Mouse (Mus musculus) midbrain, embryonic 13.5 days (tissue): Measurements from ENCODE around the gene Rassf1. TPM values are rescaled to one million over a fixed set of nuclear protein-coding genes. Genes with fewer than 3 reads are reported as not detected.
A peak's percentile ranks its signal among the peaks of the same experiment; 100 is the strongest.

Source experiments
- ATAC-seq: fragments of 200-750 bp; cut with Nextera tagmentation; 2 replicates; pipeline ENCODE4 v1.8.0; 2017; ENCODE audit warnings: mild to moderate bottlenecking, moderate TSS enrichment, moderate library complexity
- H3K27ac ChIP-seq: fragments of 300-500 bp; sonication (generic); 2 replicates; pipeline ENCODE4 v1.5.1; 2015; ENCODE audit warnings: inconsistent platforms, mild to moderate bottlenecking, moderate library complexity
- H3K27me3 ChIP-seq: fragments of 300-500 bp; sonication (generic); 2 replicates; pipeline ENCODE4 v1.6.1; 2015; ENCODE audit warnings: mild to moderate bottlenecking, inconsistent platforms
- H3K36me3 ChIP-seq: fragments of 300-500 bp; sonication (generic); 2 replicates; pipeline ENCODE4 v1.6.1; 2015; ENCODE audit warnings: mild to moderate bottlenecking, inconsistent platforms
- H3K4me1 ChIP-seq: fragments of 300-500 bp; sonication (generic); replicated peaks from 2 replicates; pipeline ENCODE4 v1.6.1; 2015; ENCODE audit warnings: inconsistent platforms
- H3K4me2 ChIP-seq: fragments of 300-500 bp; sonication (generic); replicated peaks from 2 replicates; pipeline ENCODE4 v1.6.1; 2015; ENCODE audit warnings: moderate library complexity, mild to moderate bottlenecking, inconsistent platforms
- H3K4me3 ChIP-seq: fragments of 300-500 bp; sonication (generic); replicated peaks from 2 replicates; pipeline ENCODE4 v1.5.1; 2015; ENCODE audit warnings: mild to moderate bottlenecking, inconsistent platforms
- H3K9ac ChIP-seq: fragments of 300-500 bp; sonication (generic); replicated peaks from 2 replicates; pipeline ENCODE4 v1.6.1; 2015; ENCODE audit warnings: mild to moderate bottlenecking, inconsistent platforms
- H3K9me3 ChIP-seq: fragments of 300-500 bp; sonication (generic); 2 replicates; pipeline ENCODE4 v1.6.1; 2016; ENCODE audit warnings: mild to moderate bottlenecking, inconsistent platforms
- WGBS: fragments of 180-500 bp; shearing (Covaris S2); methylation state at CpG from one replicate; pipeline ENCODE4 v1.1.7; 2015; 5-methylcytosine and 5-hydroxymethylcytosine counted together
- polyA plus RNA-seq: library from polyadenylated mRNA; unstranded; fragments of >200 nt; fragmentation: Nextera tagmentation; extraction: Ambion mirVana; gene quantifications from 2 replicates; pipeline ENCODE4 v1.2.1, GENCODE M21; 2015

The Rassf1 gene
- polyA plus RNA-seq, 1 experiment from 2014 or later, result 39.5 TPM

DNA sequence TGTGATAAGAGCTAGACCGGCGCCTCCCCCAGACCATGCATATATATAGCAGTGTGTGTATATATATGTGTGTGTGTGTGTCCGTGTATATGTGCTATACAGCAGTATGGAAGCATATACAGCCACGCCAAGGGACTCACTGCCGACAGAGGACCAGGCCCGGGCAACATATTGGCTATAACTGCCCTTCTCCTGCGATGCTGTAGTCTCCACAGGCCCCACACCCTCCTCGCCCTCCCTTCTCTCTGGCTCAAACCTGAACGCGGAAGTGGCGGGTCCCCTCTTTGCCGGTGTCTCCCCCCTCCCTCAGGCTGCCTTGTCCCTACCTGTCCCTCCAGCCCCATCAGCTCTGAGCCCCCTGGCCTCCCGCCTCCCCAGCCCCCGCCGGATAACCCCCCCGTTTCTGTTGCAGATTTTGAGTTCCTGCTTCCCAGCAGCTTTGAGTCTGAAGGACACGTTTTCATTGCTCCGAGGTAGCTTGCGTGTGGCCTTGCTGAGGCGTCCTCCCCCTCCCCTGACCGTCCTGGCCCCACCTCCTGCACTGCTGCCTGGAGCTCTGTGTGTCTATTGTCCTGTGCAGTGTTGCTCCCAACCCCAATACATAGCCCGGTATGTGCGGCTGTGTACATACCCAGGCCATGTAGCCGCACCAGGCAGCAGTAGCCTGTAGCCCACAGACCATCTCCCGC is 29.5 kb upstream of the Rassf1 start:
- peak overlapping the region; percentile 68 for H3K27ac ChIP-seq

DNA sequence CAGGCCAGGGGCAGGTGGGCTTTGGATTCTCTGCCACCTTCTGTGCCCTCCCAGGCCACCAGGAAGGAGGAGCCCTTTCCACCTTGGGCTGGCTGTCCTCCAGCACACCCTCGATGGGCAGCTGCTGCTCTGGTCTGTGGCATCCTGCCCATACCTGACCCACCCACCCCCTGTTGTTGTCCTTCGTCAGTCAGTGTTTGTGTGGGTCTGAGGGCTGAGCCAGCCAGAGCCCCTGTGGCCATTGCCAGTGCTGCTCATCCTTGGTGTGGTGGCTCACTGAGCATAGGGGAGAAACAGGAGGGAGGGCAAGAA is 29.0 kb upstream of the Rassf1 start:
- Histone ChIP-seq H3K4me2 (peak overlapping the region; percentile 28), H3K27me3 (peaks cover 32% of the 10 kb centered on the region), H3K27ac (peak overlapping the region; percentile 68), H3K9ac (peak overlapping the region; percentile 55), H3K4me1 (peaks cover 41% of the 10 kb centered on the region), H3K36me3 (peaks cover 25% of the 10 kb centered on the region), H3K4me3 (no peak overlapping the region), H3K9me3 (no peaks in the 10 kb centered on the region)
- ATAC-seq, result peak; percentile 31
- 39% methylated on average over 2 of the region's 2 CpGs for WGBS

More for the DNA sequence above, 29.5 kb upstream of the Rassf1 start:
- peak overlapping the region; percentile 55 for H3K9ac ChIP-seq
- ATAC-seq, result peak; percentile 62
- H3K27me3 ChIP-seq, result peaks cover 27% of the 10 kb centered on the region
- H3K4me1 ChIP-seq, result peaks cover 37% of the 10 kb centered on the region
- peak overlapping the region; percentile 28 for H3K4me2 ChIP-seq
- no peak overlapping the region for H3K4me3 ChIP-seq
- 19% methylated on average over 23 of the region's 25 CpGs for WGBS
- H3K36me3 ChIP-seq, result peaks cover 30% of the 10 kb centered on the region
- H3K9me3 ChIP-seq, result no peaks in the 10 kb centered on the region

- 4% methylated on average over 41 of the region's 44 CpGs for WGBS
- no peak overlapping the region for H3K27ac ChIP-seq
- peak overlapping the region; percentile 44; the same call in 1 of the 2 replicates for H3K9ac ChIP-seq
- H3K4me1 ChIP-seq, result peaks cover 26% of the 10 kb centered on the region
- H3K36me3 ChIP-seq, result peaks cover 14% of the 10 kb centered on the region
- H3K4me2 ChIP-seq, result peak overlapping the region; percentile 49
- H3K4me3 ChIP-seq, result peak overlapping the region; percentile 30
- no peaks in the 10 kb centered on the region for H3K9me3 ChIP-seq
- H3K27me3 ChIP-seq, result peaks cover 40% of the 10 kb centered on the region
- ATAC-seq, result peak; percentile 46
Observed at GRCm38 (mm10) chr9:107526198-107527026, 24.9 kb upstream of the Rassf1 start.

- peak within 1 kb of the TSS; percentile 89 for H3K4me3 ChIP-seq
- H3K4me2 ChIP-seq, result peak within 1 kb of the TSS; percentile 100
- H3K36me3 ChIP-seq, result peaks cover 16% of the 10 kb centered on the region
- peak within 1 kb of the TSS; percentile 71; the same call in 1 of the 2 replicates for H3K27ac ChIP-seq
- WGBS, result under 1% methylated on average over 48 of the region's 48 CpGs
- no peaks in the 10 kb centered on the region for H3K9me3 ChIP-seq
- no peaks in the 10 kb centered on the region; the same call in 1 of the 2 replicates for H3K27me3 ChIP-seq
- peak within 1 kb of the TSS; percentile 96 for H3K9ac ChIP-seq
- peak; percentile 99 for ATAC-seq
- H3K4me1 ChIP-seq, result peaks cover 37% of the 10 kb centered on the region
Observed at GRCm38 (mm10) chr9:107533791-107534407, 17.5 kb upstream of the Rassf1 start, which contains the start of gene Tmem115. TSS of gene Tmem115 (plus strand) at chr9:107533945.

- Histone ChIP-seq H3K4me1 (peaks cover 37% of the 10 kb centered on the region), H3K9me3 (no peaks in the 10 kb centered on the region), H3K4me2 (peak overlapping the region; percentile 100), H3K9ac (peak overlapping the region; percentile 96), H3K4me3 (peak overlapping the region; percentile 89), H3K27ac (peak overlapping the region; percentile 71; the same call in 1 of the 2 replicates), H3K36me3 (peaks cover 23% of the 10 kb centered on the region), H3K27me3 (no peaks in the 10 kb centered on the region; the same call in 1 of the 2 replicates)
- no peak for ATAC-seq
- under 1% methylated on average over 40 of the region's 40 CpGs for WGBS
Observed at GRCm38 (mm10) chr9:107534408-107535202, 16.8 kb upstream of the Rassf1 start.

DNA sequence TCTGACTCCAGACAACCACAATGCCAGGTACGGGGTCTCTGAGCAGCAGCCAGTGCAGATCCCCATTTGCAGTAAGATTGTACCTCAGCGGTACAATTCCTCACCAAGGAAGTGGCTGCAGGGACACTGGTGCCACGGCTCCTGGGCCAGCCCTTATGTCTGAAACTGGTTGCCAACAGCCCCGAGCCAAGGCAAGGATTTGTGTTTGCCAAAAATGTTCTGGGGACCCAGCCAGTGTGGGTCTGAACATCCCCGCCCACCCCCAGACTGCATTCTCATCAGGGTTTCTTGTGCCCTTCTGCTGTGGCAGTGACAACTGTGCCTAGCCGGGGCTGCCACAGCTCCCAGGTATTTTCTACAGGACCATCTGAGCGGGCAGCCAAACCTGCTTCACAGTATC is 13.1 kb upstream of the Rassf1 start:
- no peaks in the 10 kb centered on the region for H3K27me3 ChIP-seq
- 95% methylated on average over 7 of the region's 7 CpGs for WGBS
- H3K27ac ChIP-seq, result no peak overlapping the region
- H3K9me3 ChIP-seq, result no peaks in the 10 kb centered on the region
- H3K4me3 ChIP-seq, result no peak overlapping the region
- H3K4me2 ChIP-seq, result no peak overlapping the region
- peaks cover 32% of the 10 kb centered on the region for H3K36me3 ChIP-seq
- H3K4me1 ChIP-seq, result peaks cover 60% of the 10 kb centered on the region
- no peak for ATAC-seq
- H3K9ac ChIP-seq, result no peak overlapping the region

- H3K9me3 ChIP-seq, result no peaks in the 10 kb centered on the region
- H3K4me1 ChIP-seq, result peaks cover 60% of the 10 kb centered on the region
- no peak for ATAC-seq
- no peak overlapping the region for H3K4me2 ChIP-seq
- H3K27ac ChIP-seq, result no peak overlapping the region
- H3K9ac ChIP-seq, result no peak overlapping the region
- H3K36me3 ChIP-seq, result peaks cover 36% of the 10 kb centered on the region
- no peaks in the 10 kb centered on the region for H3K27me3 ChIP-seq
- WGBS, result 96% methylated on average over 3 of the region's 3 CpGs
- H3K4me3 ChIP-seq, result no peak overlapping the region
Observed at GRCm38 (mm10) chr9:107538711-107539110, 12.6 kb upstream of the Rassf1 start.

GRCm38 (mm10) chr9:107539940-107540339 is 11.4 kb upstream of the Rassf1 start:
- 95% methylated on average over 8 of the region's 8 CpGs for WGBS
- H3K36me3 ChIP-seq, result peaks cover 49% of the 10 kb centered on the region

DNA sequence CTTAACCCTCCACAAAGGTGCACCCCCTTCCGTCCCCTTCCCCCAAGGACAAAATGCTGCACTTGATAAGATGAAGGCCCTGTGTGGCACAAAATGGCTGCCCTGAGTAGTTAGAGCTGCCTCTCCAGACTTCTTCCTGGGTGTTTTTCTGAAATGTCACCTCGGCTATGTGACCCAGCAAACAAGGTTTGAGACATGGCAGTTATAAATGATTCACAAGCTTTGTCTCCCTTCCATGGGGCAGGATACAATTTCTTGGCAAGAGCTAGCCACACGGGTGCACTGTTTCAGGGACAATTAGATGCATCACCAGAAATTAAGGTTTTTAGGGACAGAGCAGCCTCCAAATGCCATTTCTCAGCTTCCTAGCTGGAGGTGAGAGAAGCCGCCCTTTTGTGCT is 10.9 kb upstream of the Rassf1 start:
- Histone ChIP-seq H3K4me1 (peaks cover 49% of the 10 kb centered on the region), H3K4me2 (peak overlapping the region; percentile 87), H3K9ac (peak overlapping the region; percentile 77), H3K4me3 (peak overlapping the region; percentile 55; the same call in 1 of the 2 replicates), H3K27me3 (no peaks in the 10 kb centered on the region), H3K27ac (no peak overlapping the region), H3K36me3 (peaks cover 53% of the 10 kb centered on the region), H3K9me3 (no peaks in the 10 kb centered on the region)
- 81% methylated on average over 4 of the region's 4 CpGs for WGBS
- ATAC-seq, result no peak

More at GRCm38 (mm10) chr9:107539940-107540339, 11.4 kb upstream of the Rassf1 start:
- Histone ChIP-seq H3K27ac (no peak overlapping the region), H3K4me2 (no peak overlapping the region), H3K4me3 (no peak overlapping the region), H3K27me3 (no peaks in the 10 kb centered on the region), H3K9ac (no peak overlapping the region), H3K9me3 (no peaks in the 10 kb centered on the region), H3K4me1 (peaks cover 54% of the 10 kb centered on the region)
- ATAC-seq, result no peak

- H3K9ac ChIP-seq, result peak overlapping the region; percentile 77
- peak overlapping the region; percentile 55 for H3K4me3 ChIP-seq
- H3K4me2 ChIP-seq, result peak overlapping the region; percentile 87
- peaks cover 46% of the 10 kb centered on the region for H3K4me1 ChIP-seq
- 47% methylated on average over 10 of the region's 10 CpGs for WGBS
- no peaks in the 10 kb centered on the region for H3K27me3 ChIP-seq
- no peak for ATAC-seq
- peaks cover 53% of the 10 kb centered on the region for H3K36me3 ChIP-seq
- H3K27ac ChIP-seq, result no peak overlapping the region
- no peaks in the 10 kb centered on the region for H3K9me3 ChIP-seq
Observed at GRCm38 (mm10) chr9:107541005-107541404, 10.3 kb upstream of the Rassf1 start.
